Mouse (Mus musculus) MEL (cell line): Measurements from ENCODE around the gene C2. TPM values are rescaled to one million over a fixed set of nuclear protein-coding genes. Genes with fewer than 3 reads are reported as not detected.

Experiments
- DNase-seq: peaks from one replicate; pipeline ENCODE4 v3.0.0; 2011; ENCODE audit warnings: low read depth, low spot score
- H3K27ac ChIP-seq: 2 replicates; pipeline ENCODE4 v1.5.1; 2012; ENCODE audit warnings: low read depth, mild to moderate bottlenecking, control low read depth, low read length, moderate library complexity; ENCODE audit not compliant: control insufficient read depth
- H3K27me3 ChIP-seq, 2 experiments: fragments of 150-350 bp in 1 of 2; sonication (generic) in 1 of 2; 2 replicates each; pipeline ENCODE4 v1.6.1; 2012; ENCODE audit warnings: low read length in 2 of 2, mild to moderate bottlenecking in 2 of 2, improper control_type of control experiment in 1 of 2, moderate library complexity in 1 of 2; ENCODE audit not compliant: insufficient read depth in 2 of 2, control insufficient read depth in 1 of 2
- H3K36me3 ChIP-seq, 2 experiments: 2 replicates each; pipeline ENCODE4 v1.6.1; 2012 to 2014; ENCODE audit warnings: low read length in 2 of 2, improper control_type of control experiment in 1 of 2, inconsistent platforms in 1 of 2, mild to moderate bottlenecking in 1 of 2; ENCODE audit not compliant: insufficient read depth in 2 of 2, control insufficient read depth in 1 of 2
- H3K4me1 ChIP-seq, 2 experiments: fragments of 150-350 bp in 1 of 2; sonication (generic) in 1 of 2; 2 replicates each; pipeline ENCODE4 v1.6.1; 2012; ENCODE audit warnings: low read length in 2 of 2, improper control_type of control experiment in 1 of 2, mild to moderate bottlenecking in 1 of 2; ENCODE audit not compliant: insufficient read depth in 2 of 2, control insufficient read depth in 1 of 2
- H3K4me3 ChIP-seq, 2 experiments: fragments of 150-350 bp in 1 of 2; sonication (generic) in 1 of 2; 2 replicates each; pipeline ENCODE4 v1.5.1; 2012; ENCODE audit warnings: low read depth in 2 of 2, low read length in 2 of 2, mild to moderate bottlenecking in 2 of 2, moderate library complexity in 2 of 2, control low read depth in 1 of 2, improper control_type of control experiment in 1 of 2; ENCODE audit not compliant: control insufficient read depth in 1 of 2, insufficient read depth in 1 of 2
- H3K79me2 ChIP-seq: 2 replicates; pipeline ENCODE4 v1.6.1; 2012; ENCODE audit warnings: mild to moderate bottlenecking, low read length, moderate library complexity; ENCODE audit not compliant: control insufficient read depth, poor library complexity, insufficient read depth
- H3K9ac ChIP-seq: 2 replicates; pipeline ENCODE4 v1.6.1; 2012; ENCODE audit warnings: low read depth, mild to moderate bottlenecking, control low read depth, low read length, moderate library complexity; ENCODE audit not compliant: control insufficient read depth, poor library complexity, severe bottlenecking
- H3K9me3 ChIP-seq: fragments of 150-350 bp; sonication (generic); replicated peaks from 2 replicates; pipeline ENCODE4 v1.6.1; 2012; ENCODE audit warnings: mild to moderate bottlenecking, low read length, improper control_type of control experiment, moderate library complexity; ENCODE audit not compliant: insufficient read depth
- BHLHE40 ChIP-seq: IDR thresholded peaks from 2 replicates; pipeline ENCODE4 v1.6.1; 2012; ENCODE audit warnings: low read depth, mild to moderate bottlenecking, inconsistent platforms, low read length, improper control_type of control experiment, borderline replicate concordance
- CHD1 ChIP-seq: IDR thresholded peaks from 2 replicates; pipeline ENCODE4 v1.6.1; 2012; ENCODE audit warnings: low read depth, mild to moderate bottlenecking, inconsistent platforms, low read length, improper control_type of control experiment
- CTCF ChIP-seq, 3 experiments: IDR thresholded peaks in 2 of 3; conservative IDR thresholded peaks in 1 of 3; 2 replicates each; pipeline ENCODE4 v1.5.1; 2011 to 2012; ENCODE audit warnings: low read length in 3 of 3, low read depth in 2 of 3, mild to moderate bottlenecking in 2 of 3, improper control_type of control experiment in 1 of 3, inconsistent platforms in 1 of 3, mixed read lengths in 1 of 3, moderate library complexity in 1 of 3; ENCODE audit not compliant: control insufficient read depth in 1 of 3, insufficient read depth in 1 of 3, poor library complexity in 1 of 3, severe bottlenecking in 1 of 3
- E2F4 ChIP-seq: IDR thresholded peaks from 2 replicates; pipeline ENCODE4 v1.6.1; 2011; ENCODE audit warnings: low read depth, low read length, improper control_type of control experiment, borderline replicate concordance
- ELF1 ChIP-seq: IDR thresholded peaks from 2 replicates; pipeline ENCODE4 v1.6.1; 2014; ENCODE audit warnings: low read depth, mild to moderate bottlenecking, inconsistent platforms, low read length, improper control_type of control experiment, moderate library complexity
- EP300 ChIP-seq, 2 experiments: IDR thresholded peaks; 2 replicates each; pipeline ENCODE4 v1.6.1; 2011; ENCODE audit warnings: improper control_type of control experiment in 2 of 2, low read length in 2 of 2, low read depth in 1 of 2, mild to moderate bottlenecking in 1 of 2
- ETS1 ChIP-seq: IDR thresholded peaks from 2 replicates; pipeline ENCODE4 v1.6.1; 2012; ENCODE audit warnings: low read depth, mild to moderate bottlenecking, inconsistent platforms, low read length, improper control_type of control experiment, moderate library complexity
- GABPA ChIP-seq: IDR thresholded peaks from 2 replicates; pipeline ENCODE4 v1.6.1; 2012; ENCODE audit warnings: low read depth, mild to moderate bottlenecking, inconsistent platforms, low read length, improper control_type of control experiment, moderate library complexity
- HCFC1 ChIP-seq: IDR thresholded peaks from 2 replicates; pipeline ENCODE4 v1.6.1; 2012; ENCODE audit warnings: low read depth, mild to moderate bottlenecking, inconsistent platforms, low read length, improper control_type of control experiment, moderate library complexity
- KAT2A ChIP-seq: conservative IDR thresholded peaks from 2 replicates; pipeline ENCODE4 v1.6.1; 2012; ENCODE audit warnings: low read depth, low read length, improper control_type of control experiment, inconsistent platforms
- MAFK ChIP-seq: IDR thresholded peaks from 2 replicates; pipeline ENCODE4 v1.6.1; 2011; ENCODE audit warnings: low read depth, mild to moderate bottlenecking, low read length, improper control_type of control experiment, borderline replicate concordance
- MAX ChIP-seq: IDR thresholded peaks from 2 replicates; pipeline ENCODE4 v1.6.1; 2011; ENCODE audit warnings: low read length, improper control_type of control experiment
- MAZ ChIP-seq: IDR thresholded peaks from 2 replicates; pipeline ENCODE4 v1.6.1; 2012; ENCODE audit warnings: low read depth, mild to moderate bottlenecking, inconsistent platforms, low read length, improper control_type of control experiment
- MEF2A ChIP-seq: IDR thresholded peaks from 2 replicates; pipeline ENCODE4 v1.6.1; 2014; ENCODE audit warnings: low read depth, mild to moderate bottlenecking, inconsistent platforms, low read length, improper control_type of control experiment; ENCODE audit not compliant: poor library complexity, insufficient replicate concordance, severe bottlenecking; ENCODE audit errors: extremely low read depth
- MXI1 ChIP-seq: IDR thresholded peaks from 2 replicates; pipeline ENCODE4 v1.6.1; 2011; ENCODE audit warnings: mild to moderate bottlenecking, low read depth, low read length, improper control_type of control experiment
- MYB ChIP-seq: IDR thresholded peaks from 2 replicates; pipeline ENCODE4 v1.6.1; 2011; ENCODE audit warnings: mild to moderate bottlenecking, low read depth, low read length, improper control_type of control experiment
- MYC ChIP-seq: IDR thresholded peaks from 2 replicates; pipeline ENCODE4 v1.6.1; 2011; ENCODE audit warnings: low read depth, mild to moderate bottlenecking, low read length, improper control_type of control experiment, moderate library complexity
- NELFE ChIP-seq: IDR thresholded peaks from 2 replicates; pipeline ENCODE4 v1.6.1; 2011; ENCODE audit warnings: low read depth, low read length, improper control_type of control experiment
- POLR2A ChIP-seq, 2 experiments: IDR thresholded peaks; 2 replicates each; pipeline ENCODE4 v1.6.1; 2011 to 2012; ENCODE audit warnings: low read length in 2 of 2, mild to moderate bottlenecking in 2 of 2, control low read depth in 1 of 2, improper control_type of control experiment in 1 of 2, low read depth in 1 of 2, moderate library complexity in 1 of 2; ENCODE audit not compliant: control insufficient read depth in 1 of 2, insufficient read depth in 1 of 2, poor library complexity in 1 of 2
- POLR2AphosphoS5 ChIP-seq: IDR thresholded peaks from 2 replicates; pipeline ENCODE4 v1.6.1; 2012; ENCODE audit warnings: low read depth, borderline replicate concordance, mild to moderate bottlenecking, inconsistent platforms, low read length, moderate library complexity, mixed read lengths
- RAD21 ChIP-seq: IDR thresholded peaks from 2 replicates; pipeline ENCODE4 v1.6.1; 2011; ENCODE audit warnings: mild to moderate bottlenecking, low read depth, low read length, improper control_type of control experiment
- SIN3A ChIP-seq: IDR thresholded peaks from 2 replicates; pipeline ENCODE4 v1.6.1; 2012; ENCODE audit warnings: low read length, improper control_type of control experiment, inconsistent platforms
- TAL1 ChIP-seq: IDR thresholded peaks from 2 replicates; pipeline ENCODE4 v1.6.1; 2012; ENCODE audit warnings: mild to moderate bottlenecking, inconsistent platforms, low read length, moderate library complexity, mixed read lengths
- TCF12 ChIP-seq: IDR thresholded peaks from 2 replicates; pipeline ENCODE4 v1.6.1; 2014; ENCODE audit warnings: low read depth, mild to moderate bottlenecking, inconsistent platforms, low read length, improper control_type of control experiment, moderate library complexity
- UBTF ChIP-seq: IDR thresholded peaks from 2 replicates; pipeline ENCODE4 v1.6.1; 2012; ENCODE audit warnings: low read depth, mild to moderate bottlenecking, inconsistent platforms, low read length, improper control_type of control experiment, moderate library complexity, borderline replicate concordance; ENCODE audit not compliant: insufficient read depth
- ZMIZ1 ChIP-seq: IDR thresholded peaks from 2 replicates; pipeline ENCODE4 v1.6.1; 2012; ENCODE audit warnings: low read depth, mild to moderate bottlenecking, inconsistent platforms, low read length, improper control_type of control experiment, moderate library complexity
- polyA plus RNA-seq, 2 experiments: library from polyadenylated mRNA; stranded (reverse) in 1 of 2; unstranded in 1 of 2; fragments of >175 nt in 1 of 2; fragments of >200 nt in 1 of 2; gene quantifications; 2 replicates each; pipeline versions ENCODE4 v1.2.1 to v1.2.4; 2012; ENCODE audit warnings: low replicate concordance in 2 of 2, low read depth in 1 of 2; ENCODE audit not compliant: insufficient read length in 2 of 2, insufficient read depth in 1 of 2, missing spikeins in 1 of 2
- total RNA-seq: library from RNA; depleted of rRNA; stranded (reverse); fragments of 300-350 nt; gene quantifications from 2 replicates; pipeline ENCODE4 v1.2.3, GENCODE M21; 2012

The C2 gene
- total and polyA plus RNA-seq, 3 experiments: 2.2 to 9.4 TPM; not detected in 1

DNA sequence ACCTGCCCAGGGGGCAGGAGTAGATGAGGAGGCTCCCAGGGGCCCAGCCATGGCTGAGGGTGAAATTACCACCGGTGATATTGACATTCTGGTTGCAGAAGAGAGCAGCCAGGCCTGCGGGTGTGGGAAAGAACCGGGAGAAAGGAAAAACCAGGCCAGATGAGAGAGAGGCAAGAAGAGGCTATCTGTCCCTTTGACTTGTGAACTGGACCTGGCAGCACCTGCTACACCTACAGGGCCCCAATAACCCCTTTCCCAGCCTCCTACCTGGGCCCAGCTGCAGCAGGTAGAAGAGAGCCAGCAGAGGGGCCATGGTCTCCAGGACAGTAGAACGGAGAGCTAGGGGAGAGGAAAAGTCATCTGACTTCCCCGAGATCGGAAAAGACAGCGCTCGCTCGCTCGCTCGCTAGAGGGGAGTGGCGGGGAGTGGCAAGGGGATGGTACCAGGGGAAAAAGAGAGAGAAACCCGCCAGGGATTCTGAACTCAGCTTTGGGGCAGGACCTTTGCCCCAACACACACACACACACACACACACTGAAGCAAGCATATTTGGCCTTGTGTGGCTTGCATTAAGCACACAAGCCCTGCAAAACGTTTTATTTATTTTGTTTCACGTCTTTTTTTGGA lies 16.3 kb downstream of the C2 start, which contains the start of gene Gm20547:
Gene Gm20547 (minus strand): TSS at position 360 of the 628 bp plus-strand sequence.
- Histone ChIP-seq H3K4me3 (no peak within 1 kb of the TSS), H3K36me3 (no peaks in the 10 kb centered on the region), H3K27me3 (no peaks in the 10 kb centered on the region), H3K9ac (no peak within 1 kb of the TSS), H3K4me1 (no peaks in the 10 kb centered on the region), H3K27ac (no peak within 1 kb of the TSS), H3K9me3 (no peaks in the 10 kb centered on the region), H3K79me2 (no peaks in the 10 kb centered on the region)
- no peak for DNase-seq
- TF ChIP-seq POLR2AphosphoS5 (no peak), ZMIZ1 (no peak), ELF1 (no peak), TAL1 (no peak), E2F4 (no peak), MYC (no peak), MEF2A (no peak), POLR2A (IDR thresholded peaks at IDR 0.05; ENCODE audit: control insufficient read depth in 1 of 2, insufficient read depth in 1 of 2, low read depth in 1 of 2, low read length in 2 of 2, poor library complexity in 1 of 2) (no peak), BHLHE40 (no peak), RAD21 (no peak), HCFC1 (no peak), UBTF (no peak), KAT2A (no peak), ETS1 (no peak), NELFE (no peak), MAX (no peak), SIN3A (no peak), TCF12 (no peak), MXI1 (no peak)

DNA sequence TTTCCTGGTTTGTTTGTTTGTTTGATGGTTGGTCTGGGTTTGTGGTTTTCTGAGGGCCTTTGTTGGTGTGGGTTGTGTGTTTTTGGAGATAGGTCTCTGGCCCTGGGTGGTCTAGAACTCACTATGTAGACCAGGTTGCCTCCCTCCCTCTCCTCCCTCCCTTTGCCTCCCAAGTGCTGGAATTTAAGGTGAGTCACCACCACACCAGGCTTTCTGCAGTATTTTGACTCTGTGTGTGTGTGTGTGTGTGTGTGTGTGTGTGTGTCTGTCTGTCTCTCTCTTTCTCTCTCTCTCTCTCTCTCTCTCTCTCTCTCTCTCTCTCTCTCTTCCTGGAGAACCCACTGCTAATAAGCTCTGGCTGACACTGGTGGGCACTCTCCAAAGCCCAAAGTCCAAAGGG lies 16.9 kb downstream of the C2 start:
- Histone ChIP-seq H3K79me2 (no peaks in the 10 kb centered on the region), H3K4me1 (no peaks in the 10 kb centered on the region), H3K9me3 (no peaks in the 10 kb centered on the region), H3K27ac (no peak overlapping the region), H3K36me3 (no peaks in the 10 kb centered on the region), H3K9ac (no peak overlapping the region), H3K4me3 (no peak overlapping the region), H3K27me3 (no peaks in the 10 kb centered on the region)
- no peak for TF ChIP-seq BHLHE40
- no peak for TF ChIP-seq CHD1
- TF ChIP-seq MAZ: no peak
- TF ChIP-seq MAX: no peak
- no peak for TF ChIP-seq MXI1
- TF ChIP-seq GABPA: no peak
- TF ChIP-seq NELFE: no peak
- TF ChIP-seq POLR2AphosphoS5: no peak
- no peak for TF ChIP-seq EP300 (IDR thresholded peaks at IDR 0.05; ENCODE audit: low read depth in 1 of 2, low read length in 2 of 2)
- TF ChIP-seq MYB: no peak
- TF ChIP-seq CTCF (IDR thresholded peaks at IDR 0.05 in 2 of 3, conservative IDR thresholded peaks at IDR 0.05 in 1 of 3; ENCODE audit: control insufficient read depth in 1 of 3, insufficient read depth in 1 of 3, low read depth in 2 of 3, low read length in 3 of 3, poor library complexity in 1 of 3, severe bottlenecking in 1 of 3): no peak
- TF ChIP-seq ZMIZ1: no peak
- no peak for TF ChIP-seq MAFK
- DNase-seq: no peak
